Mouse (Mus musculus): ENCODE measurements at regions not wholly inside any gene's neighbourhood (a gene's known extent, or its start where the extent isn't known, plus 50 kb on each side); places are given as distances from the start of the nearest gene placed in this dataset.

DNA sequence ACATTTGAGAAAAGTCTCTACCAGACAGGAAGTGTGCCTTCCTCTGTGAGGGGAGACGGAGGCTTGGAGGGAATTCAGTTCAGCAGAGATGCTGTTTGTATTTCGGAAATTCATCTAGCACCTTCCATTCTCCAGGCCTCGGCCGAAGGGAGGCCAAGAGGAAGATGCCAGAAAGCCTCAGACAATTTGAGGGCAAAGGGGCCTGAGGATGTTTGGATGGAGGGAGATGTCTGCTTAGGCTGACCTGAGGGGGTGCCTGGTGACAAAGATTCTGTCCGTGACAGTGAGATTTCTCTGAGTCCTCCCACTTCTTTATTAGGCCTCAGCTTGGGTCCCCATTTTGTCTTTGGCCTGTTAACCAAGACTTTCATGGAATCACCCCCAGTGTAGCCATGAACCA is 225.2 kb upstream of the Jade1 start:
- no peak for TF ChIP-seq CTCF (IDR thresholded peaks at IDR 0.05; ENCODE audit: extremely low read depth, insufficient read length, insufficient replicate concordance, low read depth, low read length)
- no peak for TF ChIP-seq POLR2A (IDR thresholded peaks at IDR 0.05; ENCODE audit: low read depth, low read length)
